ENCODE assay signal across 16 mouse cellular contexts in genomic region chr2:95136636-95137035, GRCm38 (mm10).
DNase-seq lines count a peak whose midpoint lies in the region; ATAC-seq and TF ChIP-seq lines count a peak whose summit lies in the region.
"Had no signal": no experiment of that assay in that cellular context is flagged by ENCODE, and none has a peak within 500 bp of the region (broad histone marks: within the 10 kb centered on the region; RNA-seq: fewer than 3 reads in every experiment).

No protein-coding gene starts in this region.

- no peak for TF ChIP-seq CTCF in stomach, postnatal 0 days (IDR thresholded peaks at IDR 0.05; ENCODE audit: low read depth)

- no peaks in the 10 kb centered on the region for H3K4me1 ChIP-seq in forebrain, embryonic 14.5 days (ENCODE audit: control insufficient read depth, insufficient read depth, low read length)
- no peaks in the 10 kb centered on the region for H3K4me1 ChIP-seq in forebrain, embryonic 11.5 days (replicated peaks; ENCODE audit: control insufficient read depth, insufficient read depth, low read length)
- no peaks in the 10 kb centered on the region for H3K4me1 ChIP-seq in stomach, postnatal 0 days (replicated peaks; ENCODE audit: control insufficient read depth, insufficient read depth)
- H3K4me1 ChIP-seq: heart, embryonic 10.5 days; midbrain, embryonic 13.5 days had no signal

- peak; percentile 70; the same call in 1 of the 2 replicates for ATAC-seq in forebrain, embryonic 14.5 days
- ATAC-seq in forebrain, embryonic 11.5 days (replicated peaks; ENCODE audit: low FRiP score): no peak
- no peak for ATAC-seq in stomach, postnatal 0 days (ENCODE audit: low FRiP score, low TSS enrichment)
- ATAC-seq: hindbrain, embryonic 16.5 days; midbrain, embryonic 13.5 days; Patski had no signal

- no peak overlapping the region for H3K9ac ChIP-seq in forebrain, embryonic 14.5 days (ENCODE audit: low read length)
- H3K9ac ChIP-seq in forebrain, embryonic 11.5 days (ENCODE audit: low read length): no peak overlapping the region
- H3K9ac ChIP-seq in stomach, postnatal 0 days (ENCODE audit: low read length): no peak overlapping the region
- H3K9ac ChIP-seq: midbrain, embryonic 13.5 days had no signal

- no peak overlapping the region for H3K27ac ChIP-seq in forebrain, embryonic 14.5 days (ENCODE audit: low read depth, low read length)
- H3K27ac ChIP-seq in forebrain, embryonic 11.5 days (ENCODE audit: low read depth, low read length): no peak overlapping the region
- no peak overlapping the region for H3K27ac ChIP-seq in stomach, postnatal 0 days (replicated peaks)
- H3K27ac ChIP-seq: heart, embryonic 10.5 days; macrophage; midbrain, embryonic 13.5 days had no signal

- H3K9me3 ChIP-seq in forebrain, embryonic 14.5 days (replicated peaks; ENCODE audit: control insufficient read depth, low read length): no peaks in the 10 kb centered on the region
- H3K9me3 ChIP-seq in forebrain, embryonic 11.5 days (ENCODE audit: control insufficient read depth, low read length): no peaks in the 10 kb centered on the region
- no peaks in the 10 kb centered on the region for H3K9me3 ChIP-seq in stomach, postnatal 0 days (ENCODE audit: control insufficient read depth, low read length)
- H3K9me3 ChIP-seq: heart, embryonic 10.5 days; midbrain, embryonic 13.5 days had no signal

- no peak for TF ChIP-seq EP300 in stomach, postnatal 0 days (optimal IDR thresholded peaks at IDR 0.05)

- no peak overlapping the region for H3K4me3 ChIP-seq in forebrain, embryonic 14.5 days (ENCODE audit: low read depth, low read length)
- no peak overlapping the region for H3K4me3 ChIP-seq in forebrain, embryonic 11.5 days (ENCODE audit: low read depth, low read length)
- no peak overlapping the region for H3K4me3 ChIP-seq in stomach, postnatal 0 days (ENCODE audit: low read depth, low read length)
- H3K4me3 ChIP-seq: heart, embryonic 10.5 days; midbrain, embryonic 13.5 days had no signal

- no peaks in the 10 kb centered on the region for H3K27me3 ChIP-seq in forebrain, embryonic 14.5 days (replicated peaks; ENCODE audit: control insufficient read depth, insufficient read depth, low read length)
- H3K27me3 ChIP-seq in forebrain, embryonic 11.5 days (ENCODE audit: control insufficient read depth, insufficient read depth, low read length): no peaks in the 10 kb centered on the region
- H3K27me3 ChIP-seq in stomach, postnatal 0 days (ENCODE audit: control insufficient read depth, insufficient read depth, low read length): no peaks in the 10 kb centered on the region
- H3K27me3 ChIP-seq: midbrain, embryonic 13.5 days; Patski had no signal

- 69% methylated on average over 6 of the region's 6 CpGs for WGBS in forebrain, embryonic 14.5 days
- WGBS in forebrain, embryonic 11.5 days: 84% methylated on average over 6 of the region's 6 CpGs
- WGBS in stomach, postnatal 0 days: 78% methylated on average over 6 of the region's 6 CpGs

- H3K4me2 ChIP-seq in forebrain, embryonic 14.5 days (ENCODE audit: low read length): no peak overlapping the region
- H3K4me2 ChIP-seq in forebrain, embryonic 11.5 days (ENCODE audit: low read depth, low read length, severe bottlenecking): no peak overlapping the region
- H3K4me2 ChIP-seq in stomach, postnatal 0 days (replicated peaks; ENCODE audit: low read depth): no peak overlapping the region
- H3K4me2 ChIP-seq: midbrain, embryonic 13.5 days had no signal

- H3K36me3 ChIP-seq in forebrain, embryonic 14.5 days (ENCODE audit: control insufficient read depth, insufficient read depth, low read length): no peaks in the 10 kb centered on the region
- no peaks in the 10 kb centered on the region for H3K36me3 ChIP-seq in forebrain, embryonic 11.5 days (ENCODE audit: control insufficient read depth, insufficient read depth, low read length)
- no peaks in the 10 kb centered on the region for H3K36me3 ChIP-seq in stomach, postnatal 0 days (ENCODE audit: control insufficient read depth, insufficient read depth, low read length)
- H3K36me3 ChIP-seq: heart, embryonic 10.5 days; midbrain, embryonic 13.5 days had no signal

- DNase-seq in forebrain, embryonic 14.5 days (ENCODE audit: low spot score): peak; percentile 76
- DNase-seq in forebrain, embryonic 11.5 days (ENCODE audit: low spot score): no peak
- DNase-seq in forelimb bud, embryonic 11.5 days (ENCODE audit: low read depth, low spot score): peak; percentile 26
- peak; percentile 83 for DNase-seq in layer of hippocampus, adult 9-11 months
- peak; percentile 10 for DNase-seq in right cerebral cortex, postnatal 14 days
- no peak for DNase-seq in stomach, postnatal 0 days (ENCODE audit: low spot score)
- no peak for DNase-seq in testis, postnatal 14 days (ENCODE audit: low spot score)
- DNase-seq in B cell, adult 2 months: no peak
- DNase-seq: cerebellum, adult 2 months; gastrocnemius, postnatal 10 days; thymus, adult 2 months had no signal

Comparison
In these comparisons a context has a peak if more than half of its experiments do, and no peak if none do; other contexts are left out.
1. DNase-seq: peak in forebrain, embryonic 14.5 days (single experiment), forelimb bud, embryonic 11.5 days (single experiment), layer of hippocampus, adult 9-11 months (single experiment) and right cerebral cortex, postnatal 14 days (single experiment); none in forebrain, embryonic 11.5 days (single experiment), stomach, postnatal 0 days (single experiment), testis, postnatal 14 days (single experiment) and B cell, adult 2 months (0 of 2).